ENCODE assay signal across 32 mouse cellular contexts in genomic region chr1:125744766-125745165, GRCm38 (mm10).
"Had no signal": no experiment of that assay in that cellular context is flagged by ENCODE, and none has a peak within 500 bp of the region (broad histone marks: within the 10 kb centered on the region; RNA-seq: fewer than 3 reads in every experiment).

No protein-coding gene starts in this region.

- H3K4me1 ChIP-seq: limb, embryonic 10.5 days; limb, embryonic 12.5 days; limb, embryonic 13.5 days; limb, embryonic 15.5 days; liver, embryonic 12.5 days; liver, embryonic 13.5 days; liver, embryonic 15.5 days; lung, embryonic 15.5 days; megakaryocyte, embryonic 14.5 days; midbrain, embryonic 10.5 days; midbrain, embryonic 12.5 days; midbrain, embryonic 13.5 days; midbrain, embryonic 15.5 days; neural tube, embryonic 12.5 days; neural tube, embryonic 13.5 days had no signal

- H3K36me3 ChIP-seq: limb, embryonic 10.5 days; limb, embryonic 12.5 days; limb, embryonic 13.5 days; limb, embryonic 15.5 days; liver, embryonic 12.5 days; liver, embryonic 13.5 days; liver, embryonic 15.5 days; lung, embryonic 15.5 days; midbrain, embryonic 10.5 days; midbrain, embryonic 12.5 days; midbrain, embryonic 13.5 days; midbrain, embryonic 15.5 days; neural tube, embryonic 12.5 days; neural tube, embryonic 13.5 days had no signal

- DNase-seq: left cerebral cortex, postnatal 4 days; liver; liver, embryonic 13.5 days; liver, postnatal 0 days; lung, adult 18-20 months; lung, adult 2 months; lung, embryonic 14.5 days; lung, postnatal 10 days; lung, postnatal 14 days; lung, postnatal 36 days; lung, postnatal 4 days had no signal

- H3K4me2 ChIP-seq: limb, embryonic 12.5 days; limb, embryonic 13.5 days; limb, embryonic 15.5 days; liver, embryonic 11.5 days; liver, embryonic 12.5 days; liver, embryonic 13.5 days; liver, embryonic 15.5 days; lung, embryonic 14.5 days; lung, embryonic 15.5 days; midbrain, embryonic 11.5 days; midbrain, embryonic 12.5 days; midbrain, embryonic 13.5 days; midbrain, embryonic 15.5 days; neural tube, embryonic 12.5 days; neural tube, embryonic 13.5 days had no signal

- H3K27me3 ChIP-seq: limb, embryonic 12.5 days; limb, embryonic 13.5 days; limb, embryonic 15.5 days; liver, embryonic 12.5 days; liver, embryonic 13.5 days; liver, embryonic 15.5 days; lung, embryonic 15.5 days; megakaryocyte, embryonic 14.5 days; midbrain, embryonic 12.5 days; midbrain, embryonic 13.5 days; midbrain, embryonic 15.5 days; neural tube, embryonic 12.5 days; neural tube, embryonic 13.5 days had no signal

- H3K27ac ChIP-seq: limb, embryonic 10.5 days; limb, embryonic 12.5 days; limb, embryonic 13.5 days; limb, embryonic 15.5 days; liver, embryonic 12.5 days; liver, embryonic 13.5 days; liver, embryonic 14.5 days; liver, embryonic 15.5 days; lung, embryonic 15.5 days; macrophage; midbrain, embryonic 10.5 days; midbrain, embryonic 12.5 days; midbrain, embryonic 13.5 days; midbrain, embryonic 15.5 days; neural tube, embryonic 12.5 days; neural tube, embryonic 13.5 days had no signal

- H3K4me3 ChIP-seq: limb, embryonic 10.5 days; limb, embryonic 12.5 days; limb, embryonic 13.5 days; limb, embryonic 15.5 days; liver, embryonic 12.5 days; liver, embryonic 13.5 days; liver, embryonic 15.5 days; lung, embryonic 15.5 days; megakaryocyte, embryonic 14.5 days; midbrain, embryonic 10.5 days; midbrain, embryonic 12.5 days; midbrain, embryonic 13.5 days; midbrain, embryonic 15.5 days; myocyte; neural tube, embryonic 12.5 days; neural tube, embryonic 13.5 days had no signal

- ATAC-seq: liver, embryonic 12.5 days; liver, postnatal 0 days; lung, postnatal 0 days; midbrain, embryonic 13.5 days; midbrain, embryonic 15.5 days; midbrain, embryonic 16.5 days had no signal

- H3K9me3 ChIP-seq: limb, embryonic 10.5 days; limb, embryonic 12.5 days; limb, embryonic 13.5 days; limb, embryonic 15.5 days; liver, embryonic 12.5 days; liver, embryonic 13.5 days; liver, embryonic 15.5 days; lung, embryonic 15.5 days; megakaryocyte, embryonic 14.5 days; midbrain, embryonic 10.5 days; midbrain, embryonic 12.5 days; midbrain, embryonic 13.5 days; midbrain, embryonic 15.5 days; neural tube, embryonic 12.5 days; neural tube, embryonic 13.5 days had no signal

- H3K9ac ChIP-seq: limb, embryonic 12.5 days; limb, embryonic 13.5 days; limb, embryonic 15.5 days; liver, embryonic 12.5 days; liver, embryonic 13.5 days; liver, embryonic 14.5 days; liver, embryonic 15.5 days; liver, postnatal 0 days; lung, embryonic 14.5 days; lung, embryonic 15.5 days; midbrain, embryonic 12.5 days; midbrain, embryonic 13.5 days; midbrain, embryonic 15.5 days; neural tube, embryonic 12.5 days; neural tube, embryonic 13.5 days had no signal
